Mouse (Mus musculus): ENCODE results near the gene Kiz. TPM values are rescaled to one million over a fixed set of nuclear protein-coding genes. Genes with fewer than 3 reads are reported as not detected.

Kiz gene
- polyA plus RNA-seq, 1 experiment from 2014 or later, result 30.8 TPM

- WGBS, result 85% methylated on average over 7 of the region's 7 CpGs
- no peak for ATAC-seq (ENCODE audit: insufficient number of reproducible peaks, insufficient read depth, low FRiP score, low read depth)
- Histone ChIP-seq H3K9ac (replicated peaks; ENCODE audit: low read depth, low read length) (no peak overlapping the region), H3K4me2 (replicated peaks; ENCODE audit: low read depth, low read length) (no peak overlapping the region), H3K27ac (ENCODE audit: low read length) (no peak overlapping the region), H3K4me3 (ENCODE audit: low read depth, low read length) (no peak overlapping the region), H3K27me3 (ENCODE audit: control insufficient read depth, insufficient read depth, low read length) (no peaks in the 10 kb centered on the region), H3K4me1 (ENCODE audit: control insufficient read depth, insufficient read depth, low read length) (no peaks in the 10 kb centered on the region), H3K9me3 (ENCODE audit: control insufficient read depth, low read depth, low read length) (no peaks in the 10 kb centered on the region), H3K36me3 (ENCODE audit: control insufficient read depth, insufficient read depth, low read length) (no peaks in the 10 kb centered on the region)
Measured at GRCm38 (mm10) chr2:146873881-146874441, 18.3 kb downstream of the Kiz start.

DNA sequence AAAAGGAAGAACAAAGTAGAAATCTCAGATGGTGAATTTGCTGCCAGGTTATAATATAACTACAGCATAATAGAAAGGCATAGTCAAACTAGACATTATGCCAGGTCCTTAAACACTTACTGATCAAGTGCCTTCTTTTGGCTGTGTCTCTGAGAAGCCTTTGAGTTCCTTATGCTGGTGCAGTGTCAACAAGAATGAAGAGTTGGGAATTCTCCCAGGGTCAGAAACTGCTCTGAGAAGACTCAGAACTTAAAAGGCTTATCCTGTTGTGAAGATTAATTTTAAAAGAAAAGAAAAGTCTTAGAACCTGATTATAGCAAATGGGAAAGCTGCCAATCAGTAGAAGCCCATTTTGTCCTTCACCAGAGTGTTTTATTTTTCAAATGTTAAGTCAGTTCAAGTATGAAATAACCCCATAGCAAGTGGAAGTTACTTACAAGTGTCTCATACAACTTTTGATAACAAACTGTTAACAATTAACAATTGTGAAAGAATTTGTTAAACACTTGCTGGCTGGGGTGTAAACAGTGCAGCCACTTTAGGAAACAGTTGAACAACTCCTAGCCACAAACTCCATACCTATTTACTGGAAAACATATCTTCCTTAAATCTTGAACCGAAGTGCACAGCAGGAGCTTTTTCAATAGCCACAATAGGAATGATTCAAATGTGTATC, 21.9 kb downstream of the Kiz start:
- ATAC-seq (ENCODE audit: insufficient number of reproducible peaks, insufficient read depth, low FRiP score, low read depth), result no peak
- Histone ChIP-seq H3K4me3 (ENCODE audit: low read depth, low read length) (no peak overlapping the region), H3K9me3 (ENCODE audit: control insufficient read depth, low read depth, low read length) (no peaks in the 10 kb centered on the region), H3K36me3 (ENCODE audit: control insufficient read depth, insufficient read depth, low read length) (no peaks in the 10 kb centered on the region), H3K27ac (ENCODE audit: low read length) (no peak overlapping the region), H3K27me3 (ENCODE audit: control insufficient read depth, insufficient read depth, low read length) (no peaks in the 10 kb centered on the region), H3K4me1 (ENCODE audit: control insufficient read depth, insufficient read depth, low read length) (no peaks in the 10 kb centered on the region), H3K9ac (replicated peaks; ENCODE audit: low read depth, low read length) (no peak overlapping the region), H3K4me2 (replicated peaks; ENCODE audit: low read depth, low read length) (no peak overlapping the region)
- 82% methylated on average over 1 of the region's 1 CpGs for WGBS

DNA sequence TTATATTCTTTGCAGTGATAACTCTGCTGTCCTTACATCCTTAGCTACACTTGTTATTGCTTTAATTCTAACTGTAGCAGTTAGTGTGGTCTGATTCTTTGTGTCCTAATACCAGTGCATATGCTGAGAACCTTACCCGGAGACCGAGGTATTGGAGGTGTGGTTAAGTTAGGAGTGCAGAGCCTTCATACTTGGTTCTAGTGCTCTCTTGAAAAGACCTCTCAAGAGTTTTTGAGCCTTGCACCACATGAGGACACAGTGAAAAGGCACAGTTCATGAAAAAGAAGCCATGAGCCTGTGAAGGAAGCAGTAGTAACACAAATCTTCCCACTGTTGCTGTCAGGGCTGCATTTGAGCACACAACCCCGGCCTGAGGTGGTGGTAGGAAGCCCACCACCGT, 26.0 kb downstream of the Kiz start:
- WGBS, result 95% methylated on average over 4 of the region's 4 CpGs
- no peaks in the 10 kb centered on the region for H3K4me1 ChIP-seq (ENCODE audit: control insufficient read depth, insufficient read depth, low read length)
- ATAC-seq (ENCODE audit: insufficient number of reproducible peaks, insufficient read depth, low FRiP score, low read depth), result no peak
- H3K27me3 ChIP-seq (ENCODE audit: control insufficient read depth, insufficient read depth, low read length), result no peaks in the 10 kb centered on the region
- H3K4me2 ChIP-seq (replicated peaks; ENCODE audit: low read depth, low read length), result no peak overlapping the region
- no peaks in the 10 kb centered on the region for H3K36me3 ChIP-seq (ENCODE audit: control insufficient read depth, insufficient read depth, low read length)
- no peak overlapping the region for H3K27ac ChIP-seq (ENCODE audit: low read length)
- H3K4me3 ChIP-seq (ENCODE audit: low read depth, low read length), result no peak overlapping the region
- no peaks in the 10 kb centered on the region for H3K9me3 ChIP-seq (ENCODE audit: control insufficient read depth, low read depth, low read length)
- H3K9ac ChIP-seq (replicated peaks; ENCODE audit: low read depth, low read length), result no peak overlapping the region

DNA sequence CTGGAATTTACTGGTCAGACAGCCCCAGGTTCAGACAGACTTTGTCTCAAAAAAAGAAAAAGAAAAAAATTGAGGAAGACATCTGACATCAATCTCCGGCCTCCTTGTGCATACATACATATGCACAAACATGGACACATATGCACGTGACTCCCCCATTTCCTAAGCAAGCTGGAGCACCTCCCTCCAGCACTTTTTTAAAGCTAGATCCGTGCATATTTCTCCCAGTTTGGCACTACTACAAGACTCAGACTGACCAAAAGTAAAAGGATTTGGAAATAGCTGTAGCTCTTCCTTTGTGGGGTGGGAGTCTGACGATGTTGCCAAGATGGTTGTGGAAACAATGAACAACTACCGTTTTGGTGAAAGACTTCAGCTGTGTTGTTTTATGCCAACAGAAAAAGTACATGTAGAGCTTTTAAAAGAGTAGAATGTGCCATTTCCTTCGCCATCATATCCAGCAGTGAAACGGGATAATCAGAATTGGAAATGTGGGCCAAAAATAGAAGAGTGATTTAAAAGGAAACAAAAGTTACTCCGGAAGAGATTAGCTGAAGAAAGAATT, 28.7 kb downstream of the Kiz start:
- H3K27me3 ChIP-seq (ENCODE audit: control insufficient read depth, insufficient read depth, low read length), result no peaks in the 10 kb centered on the region
- no peak overlapping the region for H3K9ac ChIP-seq (replicated peaks; ENCODE audit: low read depth, low read length)
- no peak overlapping the region for H3K4me2 ChIP-seq (replicated peaks; ENCODE audit: low read depth, low read length)
- no peaks in the 10 kb centered on the region for H3K9me3 ChIP-seq (ENCODE audit: control insufficient read depth, low read depth, low read length)
- no peaks in the 10 kb centered on the region for H3K36me3 ChIP-seq (ENCODE audit: control insufficient read depth, insufficient read depth, low read length)
- H3K4me3 ChIP-seq (ENCODE audit: low read depth, low read length), result no peak overlapping the region
- WGBS, result 68% methylated on average over 8 of the region's 8 CpGs
- H3K27ac ChIP-seq (ENCODE audit: low read length), result no peak overlapping the region
- no peaks in the 10 kb centered on the region for H3K4me1 ChIP-seq (ENCODE audit: control insufficient read depth, insufficient read depth, low read length)
- ATAC-seq (ENCODE audit: insufficient number of reproducible peaks, insufficient read depth, low FRiP score, low read depth), result no peak

DNA sequence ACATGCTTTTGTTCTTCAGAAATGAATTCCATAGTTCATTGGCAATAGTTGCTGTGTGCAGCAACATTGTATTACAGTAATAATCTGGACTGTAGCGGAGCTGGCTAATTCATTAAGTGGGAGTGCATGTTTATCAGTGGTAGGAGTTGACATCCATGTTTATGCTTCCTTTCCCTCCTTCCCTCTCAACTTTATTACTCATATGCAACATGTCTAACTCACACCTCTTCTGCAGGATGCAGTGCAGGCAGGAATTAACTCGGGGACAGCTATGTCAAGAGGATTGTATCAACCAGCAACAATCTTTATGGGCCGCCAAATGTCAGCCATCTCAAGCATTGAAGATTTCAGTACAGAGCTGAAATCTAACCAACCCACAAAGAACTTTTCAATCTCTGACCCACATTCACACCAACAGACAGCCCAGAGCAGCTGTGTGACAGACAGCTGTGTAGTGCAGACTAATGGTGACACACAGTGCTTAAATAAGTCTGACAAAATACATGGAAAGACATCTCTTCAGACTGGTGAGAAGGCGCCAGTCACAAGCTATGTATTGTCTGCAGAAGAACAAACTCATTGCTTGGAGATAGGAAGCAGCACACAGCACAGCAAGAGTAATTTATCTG, 33.2 kb downstream of the Kiz start:
- H3K27ac ChIP-seq (ENCODE audit: low read length), result no peak overlapping the region

GRCm38 (mm10) chr2:146898977-146899376, 43.3 kb downstream of the Kiz start:
- no peak overlapping the region for H3K27ac ChIP-seq (ENCODE audit: low read length)
- H3K4me2 ChIP-seq (replicated peaks; ENCODE audit: low read depth, low read length), result no peak overlapping the region
- no peaks in the 10 kb centered on the region for H3K4me1 ChIP-seq (ENCODE audit: control insufficient read depth, insufficient read depth, low read length)
- no peaks in the 10 kb centered on the region for H3K27me3 ChIP-seq (ENCODE audit: control insufficient read depth, insufficient read depth, low read length)
- H3K4me3 ChIP-seq (ENCODE audit: low read depth, low read length), result no peak overlapping the region
- ATAC-seq (ENCODE audit: insufficient number of reproducible peaks, insufficient read depth, low FRiP score, low read depth), result no peak
- no peaks in the 10 kb centered on the region for H3K9me3 ChIP-seq (ENCODE audit: control insufficient read depth, low read depth, low read length)
- no peaks in the 10 kb centered on the region for H3K36me3 ChIP-seq (ENCODE audit: control insufficient read depth, insufficient read depth, low read length)
- no peak overlapping the region for H3K9ac ChIP-seq (replicated peaks; ENCODE audit: low read depth, low read length)

More for the DNA sequence above, 33.2 kb downstream of the Kiz start:
- no peak overlapping the region for H3K4me3 ChIP-seq (ENCODE audit: low read depth, low read length)
- no peak overlapping the region for H3K9ac ChIP-seq (replicated peaks; ENCODE audit: low read depth, low read length)
- 85% methylated on average over 4 of the region's 4 CpGs for WGBS
- no peaks in the 10 kb centered on the region for H3K27me3 ChIP-seq (ENCODE audit: control insufficient read depth, insufficient read depth, low read length)
- no peaks in the 10 kb centered on the region for H3K4me1 ChIP-seq (ENCODE audit: control insufficient read depth, insufficient read depth, low read length)
- no peak overlapping the region for H3K4me2 ChIP-seq (replicated peaks; ENCODE audit: low read depth, low read length)
- H3K36me3 ChIP-seq (ENCODE audit: control insufficient read depth, insufficient read depth, low read length), result peaks cover 4% of the 10 kb centered on the region; the same call in 1 of the 2 replicates
- H3K9me3 ChIP-seq (ENCODE audit: control insufficient read depth, low read depth, low read length), result no peaks in the 10 kb centered on the region
- ATAC-seq (ENCODE audit: insufficient number of reproducible peaks, insufficient read depth, low FRiP score, low read depth), result no peak

DNA sequence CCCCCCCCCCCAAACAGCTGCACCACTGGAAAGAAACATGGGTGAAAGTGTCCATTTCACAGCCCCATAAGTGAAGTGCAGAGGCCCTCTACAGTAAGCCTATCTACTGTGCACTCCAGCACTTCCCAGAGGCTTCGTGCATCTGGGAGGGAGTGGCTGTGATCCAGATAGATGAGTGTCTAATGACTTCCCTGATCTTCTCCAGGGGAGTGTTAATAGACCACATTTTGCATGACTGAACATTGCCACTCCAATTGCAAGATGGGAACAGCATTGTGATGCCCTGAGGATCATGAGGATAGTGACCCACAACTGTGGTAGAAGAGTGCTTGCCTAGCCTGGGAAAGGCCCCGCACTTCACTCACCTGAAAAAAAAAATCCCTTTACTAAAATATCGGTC, 60.4 kb downstream of the Kiz start:
- H3K4me3 ChIP-seq (ENCODE audit: low read depth, low read length), result no peak overlapping the region
- WGBS, result 88% methylated on average over 3 of the region's 3 CpGs
- no peaks in the 10 kb centered on the region for H3K27me3 ChIP-seq (ENCODE audit: control insufficient read depth, insufficient read depth, low read length)
- H3K27ac ChIP-seq (ENCODE audit: low read length), result no peak overlapping the region
- no peak overlapping the region for H3K4me2 ChIP-seq (replicated peaks; ENCODE audit: low read depth, low read length)
- ATAC-seq (ENCODE audit: insufficient number of reproducible peaks, insufficient read depth, low FRiP score, low read depth), result no peak
- H3K4me1 ChIP-seq (ENCODE audit: control insufficient read depth, insufficient read depth, low read length), result no peaks in the 10 kb centered on the region
- no peak overlapping the region for H3K9ac ChIP-seq (replicated peaks; ENCODE audit: low read depth, low read length)
- no peaks in the 10 kb centered on the region for H3K36me3 ChIP-seq (ENCODE audit: control insufficient read depth, insufficient read depth, low read length)
- H3K9me3 ChIP-seq (ENCODE audit: control insufficient read depth, low read depth, low read length), result no peaks in the 10 kb centered on the region

DNA sequence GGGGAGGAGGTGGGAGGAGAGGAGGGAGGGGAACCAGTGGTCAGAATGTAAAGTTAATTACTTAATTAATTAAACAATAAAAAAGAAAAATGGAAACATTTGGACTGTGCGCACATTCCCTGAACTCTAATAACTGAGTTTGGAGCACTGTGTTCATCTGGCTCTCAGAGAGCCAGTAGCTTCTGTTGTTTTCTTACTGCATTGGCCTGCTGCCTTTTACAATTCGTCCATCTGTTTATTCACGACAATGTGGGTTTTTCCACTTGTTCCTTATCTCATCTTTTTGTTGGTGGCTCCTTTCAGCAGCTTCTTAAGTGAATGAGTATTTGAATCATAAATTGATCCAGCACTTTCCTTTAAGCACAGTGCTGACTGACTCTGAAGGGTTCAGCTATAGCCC, 62.1 kb downstream of the Kiz start:
- Histone ChIP-seq H3K36me3 (ENCODE audit: control insufficient read depth, insufficient read depth, low read length) (no peaks in the 10 kb centered on the region), H3K27me3 (ENCODE audit: control insufficient read depth, insufficient read depth, low read length) (no peaks in the 10 kb centered on the region), H3K9ac (replicated peaks; ENCODE audit: low read depth, low read length) (no peak overlapping the region), H3K9me3 (ENCODE audit: control insufficient read depth, low read depth, low read length) (no peaks in the 10 kb centered on the region), H3K27ac (ENCODE audit: low read length) (no peak overlapping the region), H3K4me3 (ENCODE audit: low read depth, low read length) (no peak overlapping the region), H3K4me1 (ENCODE audit: control insufficient read depth, insufficient read depth, low read length) (no peaks in the 10 kb centered on the region), H3K4me2 (replicated peaks; ENCODE audit: low read depth, low read length) (no peak overlapping the region)
- 65% methylated on average over 3 of the region's 3 CpGs for WGBS
- ATAC-seq (ENCODE audit: insufficient number of reproducible peaks, insufficient read depth, low FRiP score, low read depth), result no peak
